Mouse (Mus musculus) E14TG2a.4 (cell line): ENCODE measurements around the gene Slc9a3r1.

ENCODE experiments used
- CTCF ChIP-seq: conservative IDR thresholded peaks from 2 replicates; pipeline ENCODE4 v1.5.1; 2014; ENCODE audit warnings: low read length
- NANOG ChIP-seq: IDR thresholded peaks from 2 replicates; pipeline ENCODE4 v1.6.1; 2014; ENCODE audit warnings: borderline replicate concordance, low read length, mixed read lengths
- POU5F1 ChIP-seq: IDR thresholded peaks from 2 replicates; pipeline ENCODE4 v1.6.1; 2014; ENCODE audit warnings: low read length, borderline replicate concordance

GRCm38 (mm10) chr11:115194693-115195092 lies 31.6 kb downstream of the Slc9a3r1 start:
- TF ChIP-seq CTCF (no peak), NANOG (no peak), POU5F1 (no peak)
